Mouse (Mus musculus) lung, postnatal 0 days (tissue): ENCODE results near the gene Klrb1.

Experiments
- CTCF ChIP-seq: IDR thresholded peaks from 2 replicates; pipeline ENCODE4 v1.5.1; 2016; ENCODE audit warnings: antibody characterized with exemption, mild to moderate bottlenecking
- EP300 ChIP-seq: IDR thresholded peaks from 2 replicates; pipeline ENCODE4 v1.6.1; 2016; ENCODE audit warnings: antibody characterized with exemption, mild to moderate bottlenecking, control low read depth

DNA sequence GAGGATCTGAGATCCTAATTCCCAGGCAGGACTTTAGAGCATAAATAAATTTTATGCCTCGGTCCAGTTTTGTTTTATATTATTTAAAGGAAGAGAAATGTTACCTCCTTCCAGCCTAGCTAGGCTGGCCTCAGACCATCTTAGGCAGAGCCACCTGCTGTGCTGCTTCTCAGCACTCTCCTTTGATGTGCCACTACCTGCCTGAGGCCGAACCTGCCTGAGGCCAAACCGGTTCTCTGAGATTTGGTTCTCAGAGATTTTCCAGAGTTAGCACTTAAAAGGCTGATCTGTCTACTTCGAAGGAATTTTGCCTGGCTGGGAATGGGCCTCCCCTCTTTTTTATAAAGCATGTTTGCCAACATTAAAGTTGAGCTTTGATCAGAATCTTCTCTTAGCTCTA, 52.9 kb downstream of the Klrb1 start:
- TF ChIP-seq CTCF, result no peak
- TF ChIP-seq EP300, result no peak
